Mouse (Mus musculus) liver, embryonic 11.5 days (tissue): ENCODE measurements at regions not wholly inside any gene's neighbourhood (a gene's known extent, or its start where the extent isn't known, plus 50 kb on each side); places are given as distances from the start of the nearest gene placed in this dataset.
"Not testable (repeated sequence)": the region's sequence is repeated elsewhere in the genome, so short reads cannot be mapped to it uniquely, and the experiment has no call there.

Source experiments
- ATAC-seq: fragments of 200-750 bp; cut with Nextera tagmentation; replicated peaks from 2 replicates; pipeline ENCODE4 v1.8.0; 2017; ENCODE audit warnings: moderate number of reproducible peaks, mild to moderate bottlenecking, moderate TSS enrichment, moderate library complexity; ENCODE audit not compliant: low FRiP score
- DNase-seq: peaks from one replicate; pipeline ENCODE4 v3.0.0-alpha.2; 2017; ENCODE audit warnings: low spot score
- H3K27ac ChIP-seq: fragments of 300-500 bp; sonication (generic); 2 replicates; pipeline ENCODE4 v1.5.1; 2014; ENCODE audit warnings: mild to moderate bottlenecking, low read depth, low read length, control low read depth
- H3K27me3 ChIP-seq: fragments of 300-500 bp; sonication (generic); replicated peaks from 2 replicates; pipeline ENCODE4 v1.6.1; 2014; ENCODE audit warnings: low read length, mixed read lengths; ENCODE audit not compliant: control insufficient read depth, insufficient read depth
- H3K36me3 ChIP-seq: fragments of 300-500 bp; sonication (generic); 2 replicates; pipeline ENCODE4 v1.6.1; 2014; ENCODE audit warnings: mild to moderate bottlenecking, low read length, moderate library complexity, mixed read lengths; ENCODE audit not compliant: control insufficient read depth, insufficient read depth
- H3K4me1 ChIP-seq: fragments of 300-500 bp; sonication (generic); replicated peaks from 2 replicates; pipeline ENCODE4 v1.6.1; 2014; ENCODE audit warnings: low read length, mixed read lengths; ENCODE audit not compliant: control insufficient read depth, insufficient read depth
- H3K4me2 ChIP-seq: fragments of 300-500 bp; sonication (generic); 2 replicates; pipeline ENCODE4 v1.6.1; 2014; ENCODE audit warnings: mild to moderate bottlenecking, control low read depth, moderate library complexity
- H3K4me3 ChIP-seq: fragments of 300-500 bp; sonication (generic); 2 replicates; pipeline ENCODE4 v1.5.1; 2014; ENCODE audit warnings: low read depth, low read length, control low read depth
- H3K9ac ChIP-seq: fragments of 300-500 bp; sonication (generic); 2 replicates; pipeline ENCODE4 v1.6.1; 2014; ENCODE audit warnings: low read depth, low read length, control low read depth
- H3K9me3 ChIP-seq: fragments of 300-500 bp; sonication (generic); 2 replicates; pipeline ENCODE4 v1.6.1; 2016; ENCODE audit warnings: low read length, inconsistent platforms, mixed read lengths; ENCODE audit not compliant: control insufficient read depth
- WGBS: fragments of 180-500 bp; shearing (Covaris S2); extraction: QIAGEN DNeasy Blood & Tissue Kit; methylation state at CpG from one replicate; pipeline ENCODE4 v1.1.7; 2014; 5-methylcytosine and 5-hydroxymethylcytosine counted together

- H3K9ac ChIP-seq, result no peak overlapping the region
- H3K27ac ChIP-seq, result no peak overlapping the region
- H3K36me3 ChIP-seq, result no peaks in the 10 kb centered on the region
- WGBS, result 83% methylated on average over 9 of the region's 9 CpGs
- no peaks in the 10 kb centered on the region for H3K9me3 ChIP-seq
- ATAC-seq (no peak), DNase-seq (no peak)
- H3K4me3 ChIP-seq, result no peak overlapping the region
- no peaks in the 10 kb centered on the region for H3K4me1 ChIP-seq
- no peak overlapping the region for H3K4me2 ChIP-seq
- no peaks in the 10 kb centered on the region for H3K27me3 ChIP-seq
Observed at GRCm38 (mm10) chr2:39338832-39339649, 112.8 kb upstream of the Ppp6c start.

GRCm38 (mm10) chr2:39337524-39337923, 111.3 kb upstream of the Ppp6c start:
- WGBS, result 87% methylated on average over 1 of the region's 1 CpGs
- no peak overlapping the region for H3K9ac ChIP-seq
- no peak overlapping the region for H3K4me2 ChIP-seq
- no peaks in the 10 kb centered on the region for H3K36me3 ChIP-seq
- H3K4me3 ChIP-seq, result no peak overlapping the region
- H3K27ac ChIP-seq, result no peak overlapping the region
- H3K9me3 ChIP-seq, result no peaks in the 10 kb centered on the region
- DNase-seq (no peak), ATAC-seq (no peak)
- H3K27me3 ChIP-seq, result no peaks in the 10 kb centered on the region
- H3K4me1 ChIP-seq, result no peaks in the 10 kb centered on the region

DNA sequence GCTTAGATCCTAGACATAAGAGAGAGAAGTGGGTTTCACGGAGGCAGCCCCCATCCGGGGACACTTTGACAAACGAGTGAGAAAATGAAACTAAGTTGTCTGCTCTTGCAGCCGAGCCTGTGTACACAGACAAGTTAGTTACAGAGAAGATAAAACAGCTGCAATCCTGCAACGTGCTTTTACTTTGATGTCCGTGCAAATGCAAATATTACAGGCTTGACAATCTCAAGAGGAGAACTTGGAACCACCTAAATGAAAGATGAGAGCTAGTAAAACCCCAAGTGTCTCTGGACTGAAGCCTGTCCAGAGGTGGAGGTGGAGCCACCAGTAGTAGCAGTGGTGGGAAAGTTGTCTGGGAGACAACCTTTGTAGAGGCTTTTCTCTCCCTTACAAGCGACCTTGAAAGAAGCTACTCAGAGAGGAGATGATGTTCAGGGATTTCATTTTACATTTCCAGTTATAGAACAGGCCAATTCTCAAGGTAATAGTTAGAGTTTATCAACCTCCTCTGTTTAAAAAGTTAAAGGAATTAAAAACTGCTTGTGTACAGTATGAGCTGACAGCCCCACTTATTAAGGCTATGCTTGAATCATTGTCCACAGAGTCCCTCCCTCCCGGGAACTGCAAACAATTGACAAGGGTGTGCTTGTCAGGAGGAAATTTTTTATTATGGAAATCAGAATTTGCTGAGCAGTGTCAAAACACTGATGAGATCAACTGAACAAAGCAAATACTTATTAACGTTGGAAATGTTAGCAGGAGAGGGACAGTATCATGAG, 99.7 kb upstream of the Ppp6c start:
- ATAC-seq, result peak; percentile 70
- peak overlapping the region; percentile 81 for H3K27ac ChIP-seq
- H3K4me3 ChIP-seq, result peak overlapping the region; percentile 10
- WGBS, result 44% methylated on average over 9 of the region's 9 CpGs
- H3K9ac ChIP-seq, result peak overlapping the region; percentile 56
- H3K9me3 ChIP-seq, result no peaks in the 10 kb centered on the region
- H3K4me2 ChIP-seq, result peak overlapping the region; percentile 64
- no peak for DNase-seq
- H3K4me1 ChIP-seq, result peaks cover 16% of the 10 kb centered on the region; the same call in 1 of the 2 replicates
- H3K27me3 ChIP-seq, result no peaks in the 10 kb centered on the region
- H3K36me3 ChIP-seq, result no peaks in the 10 kb centered on the region

DNA sequence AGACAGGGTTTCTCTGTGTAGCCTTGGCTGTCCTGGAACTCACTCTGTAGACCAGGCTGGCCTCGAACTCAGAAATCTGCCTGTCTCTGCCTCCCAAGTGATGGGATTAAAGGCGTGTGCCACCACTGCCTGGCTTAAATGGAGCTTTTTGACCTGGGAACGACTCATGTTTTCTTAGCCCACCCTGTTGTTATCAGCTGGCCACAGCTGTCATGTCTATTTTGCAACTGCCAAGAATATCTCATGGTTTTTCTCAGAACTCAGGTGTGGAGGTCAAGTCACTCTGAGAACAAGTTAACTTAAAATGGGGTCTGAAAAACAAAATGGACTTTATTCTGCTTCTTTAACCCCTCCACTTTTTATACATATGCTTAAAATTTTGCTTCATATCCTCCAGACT, 98.9 kb upstream of the Ppp6c start:
- not testable (repeated sequence) for H3K9ac ChIP-seq, H3K9me3 ChIP-seq, H3K4me3 ChIP-seq, H3K27me3 ChIP-seq, DNase-seq, H3K36me3 ChIP-seq
- peaks cover 16% of the 10 kb centered on the region; the same call in 1 of the 2 replicates for H3K4me1 ChIP-seq
- peak overlapping the region; percentile 64 for H3K4me2 ChIP-seq
- peak overlapping the region; percentile 81 for H3K27ac ChIP-seq
- peak; percentile 89 for ATAC-seq
- WGBS, result 33% methylated on average over 3 of the region's 3 CpGs

- Histone ChIP-seq H3K9me3 (no peaks in the 10 kb centered on the region), H3K4me2 (no peak overlapping the region), H3K4me3 (no peak overlapping the region), H3K9ac (no peak overlapping the region), H3K27ac (no peak overlapping the region), H3K4me1 (no peaks in the 10 kb centered on the region), H3K36me3 (no peaks in the 10 kb centered on the region), H3K27me3 (no peaks in the 10 kb centered on the region)
- no peak for DNase-seq
- 66% methylated on average over 2 of the region's 2 CpGs for WGBS
- no peak for ATAC-seq
Observed at GRCm38 (mm10) chr2:39299798-39300382, 73.6 kb upstream of the Ppp6c start.

- no peak overlapping the region for H3K4me2 ChIP-seq
- no peaks in the 10 kb centered on the region for H3K4me1 ChIP-seq
- H3K27me3 ChIP-seq, result no peaks in the 10 kb centered on the region
- H3K9me3 ChIP-seq, result no peaks in the 10 kb centered on the region
- ATAC-seq, result no peak; the same call in 1 of the 2 replicates
- DNase-seq, result no peak
- H3K4me3 ChIP-seq, result no peak overlapping the region
- WGBS, result 64% methylated on average over 1 of the region's 1 CpGs
- no peaks in the 10 kb centered on the region for H3K36me3 ChIP-seq
- no peak overlapping the region for H3K27ac ChIP-seq
- no peak overlapping the region for H3K9ac ChIP-seq
Observed at GRCm38 (mm10) chr2:39299290-39299689, 73.0 kb upstream of the Ppp6c start.

- DNase-seq, result no peak
- H3K4me3 ChIP-seq, result no peak overlapping the region
- no peak overlapping the region for H3K9ac ChIP-seq
- no peaks in the 10 kb centered on the region for H3K27me3 ChIP-seq
- no peak overlapping the region for H3K27ac ChIP-seq
- no peaks in the 10 kb centered on the region for H3K36me3 ChIP-seq
- no peak overlapping the region for H3K4me2 ChIP-seq
- ATAC-seq, result no peak
- no peaks in the 10 kb centered on the region for H3K4me1 ChIP-seq
- no peaks in the 10 kb centered on the region for H3K9me3 ChIP-seq
- 71% methylated on average over 1 of the region's 1 CpGs for WGBS
Observed at GRCm38 (mm10) chr2:39295435-39295834, 69.2 kb upstream of the Ppp6c start.

DNA sequence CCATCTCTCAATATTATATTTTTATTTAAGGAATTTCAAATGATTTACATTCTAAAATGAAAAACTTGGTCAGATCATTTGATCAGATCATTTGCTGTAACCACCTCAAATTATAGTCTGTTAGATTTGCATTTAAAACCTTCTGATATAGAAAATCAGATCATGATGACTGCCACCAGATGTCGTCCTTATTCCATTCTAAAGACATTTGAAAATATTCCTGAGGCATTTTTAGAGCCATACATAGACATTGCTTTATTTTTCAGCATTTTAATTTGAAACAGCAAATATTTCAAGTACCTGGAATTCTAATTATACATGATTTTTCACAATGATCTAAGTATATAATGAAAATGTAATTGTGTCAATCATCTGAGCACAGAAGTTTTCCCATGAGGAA, 52.0 kb upstream of the Ppp6c start:
- no peak overlapping the region for H3K27ac ChIP-seq
- ATAC-seq, result no peak
- H3K27me3 ChIP-seq, result no peaks in the 10 kb centered on the region
- no peak for DNase-seq
- H3K4me2 ChIP-seq, result no peak overlapping the region
- no peaks in the 10 kb centered on the region for H3K4me1 ChIP-seq
- no peaks in the 10 kb centered on the region for H3K36me3 ChIP-seq
- H3K9ac ChIP-seq, result no peak overlapping the region
- 56% methylated on average over 1 of the region's 1 CpGs for WGBS
- H3K9me3 ChIP-seq, result no peaks in the 10 kb centered on the region
- no peak overlapping the region for H3K4me3 ChIP-seq
